Mouse (Mus musculus) lung, postnatal 36 days (tissue): ENCODE data around the gene Otop3.

Source experiments
- DNase-seq: peaks from one replicate; pipeline ENCODE4 v3.0.0; 2022; ENCODE audit warnings: mixed read lengths

Otop3 gene

GRCm38 (mm10) chr11:115319704-115320383, 14.7 kb upstream of the Otop3 start:
- no peak for DNase-seq

DNA sequence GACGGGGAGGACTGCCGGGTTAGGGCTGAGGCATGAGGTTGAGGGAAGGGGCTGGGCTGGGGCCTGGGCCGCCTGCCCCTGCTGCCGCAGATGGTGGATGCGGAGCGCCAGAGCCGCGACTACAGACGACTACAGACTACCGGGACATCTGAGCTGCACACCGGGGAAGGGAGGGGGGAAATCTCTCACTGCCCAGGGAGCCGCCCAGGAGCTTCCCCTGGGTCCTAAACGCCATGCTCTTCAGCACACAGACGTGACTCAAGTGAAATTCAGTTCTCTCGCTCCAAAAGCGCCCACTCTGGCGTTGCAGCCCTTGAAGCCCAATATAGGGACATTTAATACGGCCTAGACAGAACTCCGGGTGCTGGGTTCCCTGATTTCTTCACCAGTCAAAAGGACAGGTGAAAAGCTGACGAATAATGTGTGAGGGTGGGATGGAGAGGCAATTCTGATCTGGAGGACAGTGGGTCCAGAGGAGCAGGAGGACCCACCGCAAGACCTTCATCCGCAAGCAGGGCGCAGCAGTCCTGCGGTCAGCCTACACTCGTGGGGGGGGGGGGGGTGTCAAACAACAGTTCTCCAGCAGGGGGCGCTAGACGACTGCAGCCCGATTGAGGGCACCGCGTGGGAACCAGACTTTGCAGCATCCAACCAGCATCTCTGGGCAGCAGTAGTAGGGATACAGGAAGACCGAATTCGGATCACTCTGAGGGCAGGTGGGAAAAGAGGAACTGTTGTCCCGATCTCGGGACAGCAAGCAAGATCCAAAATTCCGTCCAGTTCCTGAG, 12.4 kb upstream of the Otop3 start, which contains the start of gene Ush1g:
Gene Ush1g, minus strand, starts transcription at position 136 of the 788 bp plus-strand sequence.
- peak; percentile 48 for DNase-seq

- no peak for DNase-seq
These were observed 11.2 kb upstream of the Otop3 start for GRCm38 (mm10) chr11:115323354-115323753.

GRCm38 (mm10) chr11:115326730-115327129, 7.8 kb upstream of the Otop3 start:
- DNase-seq: no peak

DNA sequence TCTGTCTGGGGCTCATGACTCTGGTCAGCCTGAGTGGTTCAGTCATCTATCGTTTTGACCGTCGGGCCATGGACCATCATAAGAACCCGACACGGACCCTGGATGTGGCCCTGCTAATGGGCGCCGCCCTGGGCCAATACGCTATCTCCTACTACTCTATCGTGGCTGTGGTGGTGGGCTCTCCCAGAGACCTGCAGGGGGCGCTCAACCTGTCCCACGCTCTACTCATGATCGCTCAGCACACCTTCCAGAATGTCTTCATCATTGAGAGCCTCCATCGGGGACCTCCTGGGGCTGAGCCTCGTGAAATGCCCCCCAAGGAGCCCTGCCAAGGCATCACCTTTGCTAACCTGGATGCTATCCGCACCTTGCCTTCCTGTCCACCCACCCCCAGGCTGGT, 5.2 kb upstream of the Otop3 start:
- peak; percentile 7 for DNase-seq

DNA sequence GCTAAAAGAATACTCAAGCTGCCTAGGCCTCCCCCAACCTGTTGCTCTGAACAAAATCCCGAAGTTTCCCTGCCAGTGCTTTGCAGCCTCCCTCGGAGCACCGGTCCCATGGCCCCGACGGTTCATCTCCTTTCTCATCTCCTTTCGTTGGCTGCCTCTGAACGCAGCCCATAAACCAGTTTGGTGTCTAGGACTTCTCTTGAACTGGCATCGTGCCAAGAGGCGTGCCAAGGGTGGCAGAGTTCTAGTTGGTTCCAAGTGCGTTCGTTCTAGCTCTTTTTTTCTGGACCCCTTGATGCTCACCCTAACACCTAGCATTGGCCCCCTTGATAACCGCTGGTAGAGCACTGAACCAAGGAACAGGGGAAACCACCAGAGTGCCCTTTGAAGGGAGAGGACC, 692 bp downstream of the Otop3 start:
- peak; percentile 39 for DNase-seq

DNA sequence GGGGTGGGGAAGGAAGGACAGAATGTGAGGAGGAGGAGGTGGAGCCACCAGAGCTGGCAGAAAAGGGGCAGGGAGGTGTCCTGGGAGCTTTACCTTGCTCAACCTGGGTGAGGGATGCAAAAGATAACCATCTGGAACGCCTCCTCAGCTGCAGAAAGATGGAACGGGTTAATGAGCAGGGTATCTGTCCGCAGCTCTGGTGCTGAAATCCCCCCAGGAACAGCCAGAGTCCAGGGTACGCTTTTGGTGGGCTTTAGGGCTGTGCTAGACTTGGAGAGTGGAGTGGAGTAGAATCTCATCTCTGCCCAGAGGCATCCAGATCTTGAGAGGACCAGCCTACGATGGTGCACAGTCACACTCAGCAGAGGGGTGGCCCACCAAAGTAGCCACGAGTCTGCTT, 1.6 kb downstream of the Otop3 start:
- no peak for DNase-seq

GRCm38 (mm10) chr11:115337350-115337749, 2.8 kb downstream of the Otop3 start:
- DNase-seq: no peak

- no peak for DNase-seq
These were observed 3.3 kb downstream of the Otop3 start for GRCm38 (mm10) chr11:115337826-115338225.

GRCm38 (mm10) chr11:115341246-115341645, 6.7 kb downstream of the Otop3 start:
- no peak for DNase-seq

GRCm38 (mm10) chr11:115341866-115342265, 7.3 kb downstream of the Otop3 start:
- no peak for DNase-seq

DNA sequence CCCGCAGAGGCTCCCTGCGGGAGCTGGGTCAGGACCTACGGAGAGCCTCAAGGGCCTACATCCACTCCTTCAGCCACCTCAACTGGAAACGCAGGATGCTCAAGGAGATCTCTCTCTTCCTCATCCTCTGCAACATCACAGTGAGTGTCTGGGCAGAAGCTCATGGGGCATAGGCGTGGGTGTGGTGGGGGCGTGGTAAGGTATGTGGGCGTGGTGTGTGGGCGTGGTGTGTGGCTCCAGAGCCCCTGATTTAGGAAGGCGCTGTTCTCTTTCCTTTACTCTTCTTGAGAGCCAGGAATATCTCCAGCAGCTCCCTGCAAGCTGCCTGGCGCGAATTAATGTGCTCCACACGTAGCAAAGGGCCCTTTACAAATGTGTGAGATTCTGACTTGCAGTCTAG, 10.4 kb downstream of the Otop3 start:
- no peak for DNase-seq

DNA sequence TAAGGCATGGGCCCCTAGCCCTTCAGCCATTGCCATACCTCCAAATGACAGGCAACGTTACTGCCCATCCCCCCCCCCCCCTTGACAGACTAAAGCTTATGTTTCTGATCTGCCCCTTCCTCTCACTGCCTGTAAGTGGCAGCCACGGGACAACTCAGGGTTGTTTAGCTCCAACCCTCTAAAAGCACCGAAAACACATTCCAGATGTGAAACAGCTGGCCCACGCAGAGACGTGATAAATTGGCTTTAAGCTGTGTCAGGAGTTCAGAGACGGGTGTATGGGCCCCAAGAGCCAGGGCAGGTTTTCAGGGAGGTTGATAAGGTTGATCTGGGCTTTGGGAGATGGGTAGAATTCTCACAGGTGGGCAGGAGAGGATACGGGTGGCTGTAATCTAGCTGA, 11.0 kb downstream of the Otop3 start:
- no peak for DNase-seq

DNA sequence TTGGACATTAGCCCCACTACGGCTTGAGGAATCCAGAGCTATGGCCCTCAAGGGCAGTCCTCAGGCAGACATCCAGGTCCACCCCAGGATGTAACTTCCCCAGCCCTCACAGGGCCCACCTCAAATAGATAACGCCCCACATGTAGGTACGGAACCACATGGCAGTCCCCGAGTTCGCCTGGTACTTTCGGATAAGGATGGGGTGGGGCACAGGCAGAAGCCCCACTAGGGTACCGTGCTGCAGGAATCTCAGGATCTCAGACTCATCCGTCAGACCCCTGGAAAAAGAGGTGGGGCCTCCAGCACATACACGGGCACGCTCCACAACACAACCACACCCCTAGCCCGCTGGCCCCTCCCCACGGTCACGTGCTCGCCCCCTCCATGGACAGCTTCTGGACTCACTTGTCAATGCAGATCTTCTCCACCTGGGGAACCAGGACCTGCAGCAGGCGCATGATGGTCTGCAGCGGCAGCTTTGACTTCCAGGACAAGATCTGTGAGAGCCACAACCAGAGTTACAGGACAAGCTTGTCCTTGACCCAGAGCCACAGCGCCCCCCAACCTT, 14.2 kb downstream of the Otop3 start:
- DNase-seq: no peak

DNA sequence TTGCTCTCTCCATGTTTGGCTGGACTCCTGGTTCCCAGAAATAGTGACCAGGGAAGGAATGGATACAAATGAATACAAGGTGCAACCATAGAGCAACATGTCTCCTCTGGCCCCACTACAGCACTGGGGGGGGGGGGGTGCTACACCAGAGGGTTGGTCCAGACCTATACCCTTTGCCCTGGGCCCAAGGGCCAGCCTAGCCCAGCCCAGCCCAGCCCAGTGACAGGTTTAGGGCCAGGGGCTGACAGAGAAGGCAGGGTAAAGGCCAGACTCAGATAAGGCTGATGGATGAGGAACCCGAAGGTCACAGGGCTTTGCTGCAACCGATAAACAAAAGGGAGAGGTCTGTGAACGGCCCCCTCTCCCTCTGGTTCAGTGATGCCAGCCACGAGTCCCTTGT, 15.4 kb downstream of the Otop3 start:
- no peak for DNase-seq

GRCm38 (mm10) chr11:115353375-115353774, 18.8 kb downstream of the Otop3 start:
- DNase-seq: no peak

DNA sequence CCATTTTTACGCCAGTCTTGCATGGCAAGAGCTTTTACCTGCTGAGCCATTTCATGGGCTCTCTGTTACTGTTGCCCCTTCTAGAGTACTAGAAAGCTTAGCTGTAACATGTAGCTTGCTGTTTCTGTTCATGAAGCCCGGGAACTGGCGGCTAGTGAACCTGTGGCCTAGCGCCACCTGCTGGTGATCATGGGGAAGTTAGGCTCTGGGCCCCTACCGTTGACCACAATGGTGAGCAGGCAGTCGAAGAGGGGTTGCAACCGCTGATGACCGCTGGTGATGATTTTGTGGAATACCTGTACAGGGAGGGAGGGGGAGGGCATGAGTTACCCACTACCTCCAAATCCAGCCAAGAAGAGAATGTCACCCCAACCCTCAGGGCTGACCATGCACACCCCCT, 19.7 kb downstream of the Otop3 start:
- DNase-seq: peak; percentile 74

DNA sequence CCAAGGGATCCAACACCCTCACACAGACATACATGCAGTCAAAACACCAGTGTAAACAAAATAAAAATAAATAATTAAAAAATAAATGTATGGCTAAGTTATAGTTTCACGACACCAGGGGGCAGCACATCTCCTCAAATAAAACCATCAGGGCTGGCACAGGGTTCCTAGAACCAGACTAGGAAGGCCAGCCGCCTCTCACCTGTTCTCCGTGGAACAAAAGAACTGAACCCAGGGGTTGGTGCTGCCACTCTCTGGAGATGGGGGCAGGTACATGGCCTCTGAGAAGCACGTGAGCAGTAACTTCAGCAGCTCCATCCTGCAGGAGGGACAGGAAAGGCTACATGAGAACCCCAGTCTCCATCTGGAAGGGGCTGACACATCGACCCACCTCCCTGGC, 23.9 kb downstream of the Otop3 start:
- peak; percentile 90 for DNase-seq

- no peak for DNase-seq
These were observed 24.8 kb downstream of the Otop3 start for GRCm38 (mm10) chr11:115359293-115359692.

- DNase-seq: peak; percentile 35
These were observed 25.2 kb downstream of the Otop3 start for GRCm38 (mm10) chr11:115359726-115360125.

GRCm38 (mm10) chr11:115364136-115364535, 29.6 kb downstream of the Otop3 start:
- DNase-seq: peak; percentile 40

- peak; percentile 41 for DNase-seq
These were observed 31.6 kb downstream of the Otop3 start for GRCm38 (mm10) chr11:115366039-115366705.

GRCm38 (mm10) chr11:115366706-115367394, 32.3 kb downstream of the Otop3 start:
- peak; percentile 15 for DNase-seq
